In the genomic region with DNA sequence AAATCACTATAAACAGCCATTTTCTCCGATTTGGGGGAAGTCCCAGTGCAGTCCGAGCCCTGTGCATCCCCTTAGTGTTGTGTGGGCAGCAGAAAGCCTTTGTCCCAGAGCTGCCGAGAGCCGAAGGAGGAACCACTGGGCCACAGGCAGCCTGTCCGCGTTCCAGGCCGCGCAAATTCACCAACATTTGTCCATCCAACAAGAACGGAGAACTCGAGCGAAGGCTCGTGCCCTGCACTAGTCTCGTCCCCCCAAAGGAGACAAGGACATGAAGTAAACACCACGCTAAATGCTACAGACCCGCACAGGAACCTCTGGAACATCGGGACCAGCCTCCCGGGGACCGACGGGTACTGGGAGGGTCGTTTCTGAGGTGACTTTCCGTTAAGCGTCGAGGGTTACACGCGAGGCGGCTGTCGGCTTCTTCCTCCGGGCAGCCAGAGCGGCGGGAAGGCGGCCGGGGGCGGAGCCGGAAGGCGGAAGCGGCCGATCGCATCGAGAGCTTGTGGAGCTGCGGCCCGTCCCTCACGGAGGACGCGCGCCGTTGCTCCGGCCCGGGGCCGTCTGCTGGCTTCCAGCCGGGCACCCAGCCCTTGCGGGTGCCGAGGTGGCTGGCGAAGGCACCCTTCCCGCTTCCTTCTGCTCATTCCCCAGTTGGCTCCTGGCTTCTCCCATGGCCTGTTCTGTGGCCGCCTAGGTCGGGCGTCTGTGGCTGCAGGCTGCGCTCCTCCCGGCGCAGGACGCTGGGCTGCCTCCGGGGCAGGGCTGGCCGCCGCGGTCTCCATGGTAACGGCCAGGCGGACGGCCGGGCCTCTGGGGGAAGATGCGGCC, we compare ENCODE assay signal across 8 mouse cellular contexts. TPM values are rescaled to one million over a fixed set of nuclear protein-coding genes. Genes with fewer than 3 reads are reported as not detected.
A peak's percentile ranks its signal among the peaks of the same experiment; 100 is the strongest.
DNase-seq lines count a peak whose midpoint lies in the region; ATAC-seq and TF ChIP-seq lines count a peak whose summit lies in the region.

Gene Phtf1 (plus strand): TSS at position 250 of the 831 bp plus-strand sequence.

- peaks cover 3% of the 10 kb centered on the region; the same call in 1 of the 2 replicates for H3K4me1 ChIP-seq in forebrain, embryonic 11.5 days (replicated peaks; ENCODE audit: control insufficient read depth, insufficient read depth, low read length)
- peaks cover 8% of the 10 kb centered on the region; the same call in 1 of the 2 replicates for H3K4me1 ChIP-seq in heart, postnatal 0 days (ENCODE audit: control insufficient read depth, insufficient read depth)
- peaks cover 13% of the 10 kb centered on the region for H3K4me1 ChIP-seq in liver, embryonic 16.5 days (ENCODE audit: control insufficient read depth, low read depth, low read length)
- peaks cover 31% of the 10 kb centered on the region for H3K4me1 ChIP-seq in neural tube, embryonic 13.5 days (replicated peaks)
- no peaks in the 10 kb centered on the region; the same call in 1 of the 2 replicates for H3K4me1 ChIP-seq in testis, adult 2 months (ENCODE audit: control insufficient read depth, insufficient read depth, low read length)

- no peaks in the 10 kb centered on the region for H3K36me3 ChIP-seq in forebrain, embryonic 11.5 days (ENCODE audit: control insufficient read depth, insufficient read depth, low read length)
- peaks cover 17% of the 10 kb centered on the region for H3K36me3 ChIP-seq in heart, postnatal 0 days (replicated peaks; ENCODE audit: control insufficient read depth, insufficient read depth, low read length)
- H3K36me3 ChIP-seq in liver, embryonic 16.5 days (ENCODE audit: control insufficient read depth, insufficient read depth): no peaks in the 10 kb centered on the region
- H3K36me3 ChIP-seq in neural tube, embryonic 13.5 days: peaks cover 23% of the 10 kb centered on the region
- no peaks in the 10 kb centered on the region for H3K36me3 ChIP-seq in testis, adult 2 months (ENCODE audit: control insufficient read depth, insufficient read depth, low read length)

- peak within 1 kb of the TSS; percentile 94 for H3K9ac ChIP-seq in forebrain, embryonic 11.5 days (ENCODE audit: low read length)
- peak within 1 kb of the TSS; percentile 66 for H3K9ac ChIP-seq in heart, postnatal 0 days (replicated peaks; ENCODE audit: low read depth, low read length)
- peak within 1 kb of the TSS; percentile 81 for H3K9ac ChIP-seq in liver, embryonic 16.5 days (ENCODE audit: low read depth, low read length)
- H3K9ac ChIP-seq in neural tube, embryonic 13.5 days: peak within 1 kb of the TSS; percentile 97

- TF ChIP-seq POLR2A in testis, adult 2 months (IDR thresholded peaks at IDR 0.05; ENCODE audit: control insufficient read depth, low read depth, low read length): peak; percentile 69

- under 1% methylated on average over 62 of the region's 70 CpGs for WGBS in forebrain, embryonic 11.5 days
- WGBS in heart, postnatal 0 days: under 1% methylated on average over 51 of the region's 70 CpGs
- WGBS in liver, embryonic 16.5 days (ENCODE audit: insufficient replicate concordance): under 1% methylated on average over 68 of the region's 70 CpGs
- under 1% methylated on average over 69 of the region's 70 CpGs for WGBS in neural tube, embryonic 13.5 days

- peak within 1 kb of the TSS; percentile 78 for H3K4me3 ChIP-seq in forebrain, embryonic 11.5 days (ENCODE audit: low read depth, low read length)
- H3K4me3 ChIP-seq in heart, postnatal 0 days (ENCODE audit: low read depth, low read length): peak within 1 kb of the TSS; percentile 84
- peak within 1 kb of the TSS; percentile 89 for H3K4me3 ChIP-seq in liver, embryonic 16.5 days (ENCODE audit: low read depth, low read length)
- H3K4me3 ChIP-seq in neural tube, embryonic 13.5 days: peak within 1 kb of the TSS; percentile 87
- H3K4me3 ChIP-seq in testis, adult 2 months (ENCODE audit: control insufficient read depth, low read depth, low read length): peak within 1 kb of the TSS; percentile 97

- H3K27ac ChIP-seq in forebrain, embryonic 11.5 days (ENCODE audit: low read depth, low read length): peak within 1 kb of the TSS; percentile 96
- H3K27ac ChIP-seq in heart, postnatal 0 days (ENCODE audit: low read depth): peak within 1 kb of the TSS; percentile 90
- H3K27ac ChIP-seq in liver, embryonic 16.5 days (ENCODE audit: low read length): peak within 1 kb of the TSS; percentile 83
- peak within 1 kb of the TSS; percentile 98 for H3K27ac ChIP-seq in neural tube, embryonic 13.5 days (replicated peaks)
- H3K27ac ChIP-seq in testis, adult 2 months (ENCODE audit: control insufficient read depth, insufficient read depth, low read depth, low read length): peak within 1 kb of the TSS; percentile 97

- ATAC-seq in forebrain, embryonic 11.5 days (replicated peaks; ENCODE audit: low FRiP score): peak; percentile 98
- ATAC-seq in heart, postnatal 0 days (ENCODE audit: insufficient read depth, low read depth): peak; percentile 95
- ATAC-seq in liver, embryonic 16.5 days (ENCODE audit: low read depth): peak; percentile 95
- peak; percentile 97 for ATAC-seq in neural tube, embryonic 13.5 days (ENCODE audit: low read depth)

- peak; percentile 68 to 72 for DNase-seq in CD8-positive naive resting alpha-beta T cell, adult 2 months (ENCODE audit: low read depth in 2 of 2, low spot score in 2 of 2)
- peak; percentile 70 for DNase-seq in c-Kit-positive CD71-negative TER-119-negative erythroid progenitor cells, embryonic 14.5 days (ENCODE audit: low read depth)
- DNase-seq in forebrain, embryonic 11.5 days (ENCODE audit: low spot score): peak; percentile 93
- DNase-seq in heart, postnatal 0 days (ENCODE audit: low spot score): peak; percentile 88
- DNase-seq in kidney, postnatal 4 days: peak; percentile 89 to 94

- no peaks in the 10 kb centered on the region for H3K27me3 ChIP-seq in forebrain, embryonic 11.5 days (ENCODE audit: control insufficient read depth, insufficient read depth, low read length)
- H3K27me3 ChIP-seq in heart, postnatal 0 days (ENCODE audit: control insufficient read depth, insufficient read depth, low read length): no peaks in the 10 kb centered on the region
- no peaks in the 10 kb centered on the region for H3K27me3 ChIP-seq in liver, embryonic 16.5 days (ENCODE audit: control insufficient read depth, insufficient read depth, low read depth, low read length)
- no peaks in the 10 kb centered on the region for H3K27me3 ChIP-seq in neural tube, embryonic 13.5 days
- H3K27me3 ChIP-seq in testis, adult 2 months (ENCODE audit: control insufficient read depth, insufficient read depth, low read length): no peaks in the 10 kb centered on the region

- no peaks in the 10 kb centered on the region for H3K9me3 ChIP-seq in forebrain, embryonic 11.5 days (ENCODE audit: control insufficient read depth, low read length)
- no peaks in the 10 kb centered on the region for H3K9me3 ChIP-seq in heart, postnatal 0 days (replicated peaks; ENCODE audit: control insufficient read depth, low read length)
- no peaks in the 10 kb centered on the region for H3K9me3 ChIP-seq in liver, embryonic 16.5 days (replicated peaks; ENCODE audit: control insufficient read depth, low read length)
- H3K9me3 ChIP-seq in neural tube, embryonic 13.5 days: no peaks in the 10 kb centered on the region

- no peak for TF ChIP-seq CTCF in heart, postnatal 0 days (IDR thresholded peaks at IDR 0.05; ENCODE audit: low read depth)
- TF ChIP-seq CTCF in testis, adult 2 months (IDR thresholded peaks at IDR 0.05; ENCODE audit: control insufficient read depth, insufficient read depth, insufficient replicate concordance, low read depth, low read length): no peak

- H3K4me2 ChIP-seq in forebrain, embryonic 11.5 days (ENCODE audit: low read depth, low read length, severe bottlenecking): peak within 1 kb of the TSS; percentile 74
- peak within 1 kb of the TSS; percentile 95 for H3K4me2 ChIP-seq in heart, postnatal 0 days (ENCODE audit: low read depth, low read length)
- peak within 1 kb of the TSS; percentile 81 for H3K4me2 ChIP-seq in liver, embryonic 16.5 days (ENCODE audit: low read depth, low read length)
- H3K4me2 ChIP-seq in neural tube, embryonic 13.5 days: peak within 1 kb of the TSS; percentile 81

- TF ChIP-seq EP300 in heart, postnatal 0 days (IDR thresholded peaks at IDR 0.05; ENCODE audit: low read depth): no peak

RNA-seq across cellular contexts. Expression of gene Phtf1, which starts in this region (rescaled TPM):
- 46.8 and 49.7 TPM in 2 replicates for polyA plus RNA-seq in forebrain, embryonic 11.5 days (2014; fragmentation: Nextera tagmentation; extraction: Ambion mirVana)
- total RNA-seq in heart, postnatal 0 days (2014; rRNA removed; ENCODE audit: low replicate concordance): 6.2 and 10.1 TPM in 2 replicates
- 6.6 and 7.8 TPM in 2 replicates for polyA plus RNA-seq in heart, postnatal 0 days (2015; fragmentation: Nextera tagmentation; extraction: Ambion mirVana)
- polyA plus RNA-seq in liver, embryonic 16.5 days (2015; fragmentation: Nextera tagmentation; extraction: Ambion mirVana): 3.4 and 4.0 TPM in 2 replicates
- 28.6 and 30.4 TPM in 2 replicates for polyA plus RNA-seq in neural tube, embryonic 13.5 days (2015; fragmentation: Nextera tagmentation; extraction: Ambion mirVana)
- polyA plus RNA-seq in testis, adult 2 months (2012; rRNA removed): 21.6 and 24.2 TPM in 2 replicates

Comparison
In these comparisons a context has a peak if more than half of its experiments do, and no peak if none do; other contexts are left out.
1. Peak in every context shown above with its lines: DNase-seq, ATAC-seq, H3K4me3 ChIP-seq and H3K27ac ChIP-seq.